Mouse (Mus musculus) CD4-positive, CD25-positive, alpha-beta regulatory T cell, adult 4 months (primary cell): ENCODE results near the gene Hephl1. TPM values are rescaled to one million over a fixed set of nuclear protein-coding genes. Genes with fewer than 3 reads are reported as not detected.

Experiments
- ATAC-seq: one replicate; pipeline ENCODE4 v1.8.0; 2017
- polyA plus RNA-seq, 2 experiments: library from polyadenylated mRNA; unstranded; fragments of 100-300 nt; shearing (Covaris generic); gene quantifications; one replicate each; pipeline ENCODE4 v1.2.1; 2017

Hephl1 gene
- polyA plus RNA-seq, 2 experiments from 2014 or later: not detected

GRCm38 (mm10) chr9:15017791-15018755 is 93.8 kb downstream of the Hephl1 start:
- peak; percentile 79 for ATAC-seq

GRCm38 (mm10) chr9:15015223-15015956 is 96.5 kb downstream of the Hephl1 start:
- ATAC-seq: peak; percentile 25

DNA sequence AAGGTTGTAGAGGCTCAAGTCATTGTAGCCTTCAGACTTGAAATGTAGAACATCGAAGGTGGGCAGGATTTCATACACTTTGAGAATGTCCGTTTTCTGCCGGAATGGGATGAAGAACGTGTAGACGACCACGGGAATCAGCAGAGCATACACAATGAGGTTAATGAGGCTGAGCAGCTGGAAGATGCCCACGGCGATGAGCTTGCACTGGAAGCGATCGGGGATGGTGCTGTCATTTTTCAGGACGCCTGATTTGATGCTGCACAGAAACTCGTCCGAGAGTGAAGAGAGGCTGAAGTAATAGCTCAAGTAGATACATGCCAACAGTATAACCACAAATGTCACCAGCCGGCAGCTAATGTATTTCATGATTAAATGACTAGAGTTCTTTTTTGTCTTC is 104.3 kb downstream of the Hephl1 start:
- no peak for ATAC-seq

- ATAC-seq: peak; percentile 77
Measured at GRCm38 (mm10) chr9:15004298-15004685, 107.6 kb downstream of the Hephl1 start.

DNA sequence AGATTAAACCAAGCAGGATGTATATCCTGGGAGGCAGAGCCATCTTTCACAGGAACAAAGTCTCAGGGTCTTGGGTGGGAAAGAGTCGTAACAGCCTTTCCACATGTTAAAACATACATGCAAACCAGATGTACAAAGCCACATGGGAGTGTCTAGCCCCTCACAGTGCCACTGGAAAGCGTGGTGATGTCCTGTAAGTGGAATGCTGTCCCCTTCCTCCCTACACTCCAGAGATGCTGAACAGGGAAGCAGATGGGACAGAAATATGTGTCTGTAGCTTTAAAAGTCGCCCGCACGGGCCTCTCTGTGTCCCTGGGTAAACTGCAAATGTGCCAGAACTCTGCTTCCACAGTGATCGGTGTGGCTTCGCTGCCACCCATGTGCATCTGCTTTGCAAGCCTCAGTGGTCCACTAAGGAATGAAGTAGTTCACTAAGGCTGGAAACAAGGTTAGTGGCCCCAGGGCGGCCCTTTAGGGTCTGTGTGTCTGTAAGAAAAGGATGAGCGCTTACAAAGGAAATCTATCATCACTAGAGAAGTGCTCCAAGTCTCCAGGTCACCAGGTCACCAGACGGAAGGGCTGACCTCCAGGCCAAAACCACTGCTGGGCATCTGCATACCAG is 108.1 kb downstream of the Hephl1 start:
- peak; percentile 28 for ATAC-seq

GRCm38 (mm10) chr9:15002995-15003613 is 108.8 kb downstream of the Hephl1 start:
- peak; percentile 60 for ATAC-seq

Other genes starting within 250 kb of the Hephl1 start
- 1,000 to 10,000 TPM; 1,336 to 1,816 TPM for gene Izumo1r, start 208.2 kb downstream of the Hephl1 start, polyA plus RNA-seq
- gene Panx1, start 66.6 kb downstream of the Hephl1 start, polyA plus RNA-seq: 10 to 100 TPM; 16.1 to 23.4 TPM
- gene Vstm5, start 126.9 kb upstream of the Hephl1 start, polyA plus RNA-seq: under 1 TPM in 1 of 2 experiments, not detected in 1; 0.22 TPM
- 10 to 100 TPM; 22.7 to 23.9 TPM for gene Med17, start 167.8 kb upstream of the Hephl1 start, polyA plus RNA-seq
- 100 to 1,000 TPM; 115 to 148 TPM for gene Taf1d, start 194.1 kb upstream of the Hephl1 start, polyA plus RNA-seq
- 1 to 10 TPM; 3.6 to 6.3 TPM for gene 4931406C07Rik, start 194.3 kb upstream of the Hephl1 start, polyA plus RNA-seq
- gene Cep295, start 245.7 kb upstream of the Hephl1 start, polyA plus RNA-seq: 10 to 100 TPM; 24.5 to 25.9 TPM